Comparison of ENCODE assay signal across 7 mouse cellular contexts in genomic region chr2:69206523-69206922, GRCm38 (mm10). TPM values are rescaled to one million over a fixed set of nuclear protein-coding genes. Genes with fewer than 3 reads are reported as not detected.
A peak's percentile ranks its signal among the peaks of the same experiment; 100 is the strongest.
DNase-seq lines count a peak whose midpoint lies in the region; ATAC-seq and TF ChIP-seq lines count a peak whose summit lies in the region.

No protein-coding gene starts in this region.

- H3K27me3 ChIP-seq in testis, adult 2 months (ENCODE audit: control insufficient read depth, insufficient read depth, low read length) = no peaks in the 10 kb centered on the region
- H3K27me3 ChIP-seq in forebrain, embryonic 10.5 days (ENCODE audit: poor library complexity, severe bottlenecking) = no peaks in the 10 kb centered on the region
- no peaks in the 10 kb centered on the region for H3K27me3 ChIP-seq in limb, embryonic 11.5 days (ENCODE audit: control insufficient read depth, insufficient read depth, low read length)
- H3K27me3 ChIP-seq in stomach, embryonic 14.5 days (ENCODE audit: control insufficient read depth, insufficient read depth, low read length) = no peaks in the 10 kb centered on the region

- 31% methylated on average over 7 of the region's 7 CpGs for WGBS in forebrain, embryonic 10.5 days
- 22% methylated on average over 7 of the region's 7 CpGs for WGBS in limb, embryonic 11.5 days
- 21% methylated on average over 7 of the region's 7 CpGs for WGBS in stomach, embryonic 14.5 days

- no peak for TF ChIP-seq POLR2A in testis, adult 2 months (IDR thresholded peaks at IDR 0.05; ENCODE audit: control insufficient read depth, low read depth, low read length)

- peak overlapping the region; percentile 33 for H3K4me2 ChIP-seq in limb, embryonic 11.5 days (ENCODE audit: low read depth, severe bottlenecking)
- H3K4me2 ChIP-seq in stomach, embryonic 14.5 days (replicated peaks; ENCODE audit: low read depth, low read length) = peak overlapping the region; percentile 64

- 0 out of 2 replicates have a peak, but pooled peaks have one; percentile 27 for ATAC-seq in limb, embryonic 11.5 days (ENCODE audit: insufficient number of reproducible peaks, low FRiP score, low TSS enrichment, low read depth)
- ATAC-seq in stomach, embryonic 14.5 days (ENCODE audit: insufficient number of reproducible peaks, insufficient read depth, low FRiP score, low read depth) = no peak

- H3K9me3 ChIP-seq in forebrain, embryonic 10.5 days = no peaks in the 10 kb centered on the region
- H3K9me3 ChIP-seq in limb, embryonic 11.5 days (ENCODE audit: control insufficient read depth, low read length) = no peaks in the 10 kb centered on the region
- H3K9me3 ChIP-seq in stomach, embryonic 14.5 days (ENCODE audit: control insufficient read depth, low read depth, low read length) = no peaks in the 10 kb centered on the region

- peaks cover 2% of the 10 kb centered on the region for H3K4me1 ChIP-seq in testis, adult 2 months (ENCODE audit: control insufficient read depth, insufficient read depth, low read length)
- H3K4me1 ChIP-seq in forebrain, embryonic 10.5 days = peaks cover 18% of the 10 kb centered on the region
- no peaks in the 10 kb centered on the region; the same call in 1 of the 2 replicates for H3K4me1 ChIP-seq in limb, embryonic 11.5 days (ENCODE audit: control insufficient read depth, insufficient read depth, low read length)
- no peaks in the 10 kb centered on the region for H3K4me1 ChIP-seq in stomach, embryonic 14.5 days (ENCODE audit: control insufficient read depth, insufficient read depth, low read length)

- no peaks in the 10 kb centered on the region for H3K36me3 ChIP-seq in testis, adult 2 months (ENCODE audit: control insufficient read depth, insufficient read depth, low read length)
- peaks cover 22% of the 10 kb centered on the region for H3K36me3 ChIP-seq in forebrain, embryonic 10.5 days (replicated peaks)
- peaks cover 7% of the 10 kb centered on the region for H3K36me3 ChIP-seq in limb, embryonic 11.5 days (ENCODE audit: control insufficient read depth, insufficient read depth, low read length)
- peaks cover 4% of the 10 kb centered on the region; the same call in 1 of the 2 replicates for H3K36me3 ChIP-seq in stomach, embryonic 14.5 days (ENCODE audit: control insufficient read depth, insufficient read depth, low read length)

- TF ChIP-seq CTCF in testis, adult 2 months (IDR thresholded peaks at IDR 0.05; ENCODE audit: control insufficient read depth, insufficient read depth, insufficient replicate concordance, low read depth, low read length) = no peak

- H3K27ac ChIP-seq in testis, adult 2 months (ENCODE audit: control insufficient read depth, insufficient read depth, low read depth, low read length) = no peak overlapping the region
- H3K27ac ChIP-seq in forebrain, embryonic 10.5 days = no peak overlapping the region; the same call in 1 of the 2 replicates
- no peak overlapping the region for H3K27ac ChIP-seq in limb, embryonic 11.5 days (replicated peaks; ENCODE audit: low read depth, low read length)
- H3K27ac ChIP-seq in stomach, embryonic 14.5 days (ENCODE audit: low read length) = no peak overlapping the region

- no peak for DNase-seq in testis, postnatal 14 days (ENCODE audit: low spot score)
- DNase-seq in forebrain, embryonic 10.5 days (ENCODE audit: extremely low spot score, low spot score) = no peak
- no peak for DNase-seq in limb, embryonic 11.5 days (ENCODE audit: low spot score)
- DNase-seq in frontal cortex, postnatal 25 days (ENCODE audit: low spot score in 2 of 2) = no peak
- DNase-seq in cerebellum, adult 8-10 months = no peak

- peak overlapping the region; percentile 16; the same call in 1 of the 2 replicates for H3K4me3 ChIP-seq in testis, adult 2 months (ENCODE audit: control insufficient read depth, low read depth, low read length)
- H3K4me3 ChIP-seq in forebrain, embryonic 10.5 days = peak overlapping the region; percentile 88
- H3K4me3 ChIP-seq in limb, embryonic 11.5 days (ENCODE audit: low read depth, low read length) = peak overlapping the region; percentile 5; the same call in 1 of the 2 replicates
- H3K4me3 ChIP-seq in stomach, embryonic 14.5 days (ENCODE audit: low read depth, low read length) = peak overlapping the region; percentile 72; the same call in 1 of the 2 replicates

- H3K9ac ChIP-seq in limb, embryonic 11.5 days (ENCODE audit: low read length) = no peak overlapping the region
- H3K9ac ChIP-seq in stomach, embryonic 14.5 days (replicated peaks; ENCODE audit: low read depth, low read length) = 0 out of 2 replicates have a peak overlapping the region, but pooled peaks have one; percentile 10

RNA-seq across cellular contexts. Expression of gene Spc25, which starts 0.5 kb away (rescaled TPM):
- 4.1 and 6.8 TPM in 2 replicates for polyA plus RNA-seq in testis, adult 2 months (2012; rRNA removed)
- polyA plus RNA-seq in forebrain, embryonic 10.5 days (2016; fragmentation: Nextera tagmentation; extraction: Ambion mirVana) = 219 and 224 TPM in 2 replicates
- 208 and 231 TPM in 2 replicates for polyA plus RNA-seq in limb, embryonic 11.5 days (2014; fragmentation: Nextera tagmentation; extraction: Ambion mirVana)
- 153 and 162 TPM in 2 replicates for polyA plus RNA-seq in stomach, embryonic 14.5 days (2014; fragmentation: Nextera tagmentation; extraction: Ambion mirVana)

RNA-seq across cellular contexts. Expression of gene G6pc2, which starts 4.3 kb away (rescaled TPM):
- polyA plus RNA-seq in testis, adult 2 months (2012; rRNA removed) = 0.05 and 0.25 TPM in 2 replicates
- polyA plus RNA-seq in forebrain, embryonic 10.5 days (2016; fragmentation: Nextera tagmentation; extraction: Ambion mirVana) = not detected in 2 replicates
- 0.51 TPM in 1 of 2 replicates, not detected in the other for polyA plus RNA-seq in limb, embryonic 11.5 days (2014; fragmentation: Nextera tagmentation; extraction: Ambion mirVana)
- 0.28 TPM in 1 of 2 replicates, not detected in the other for polyA plus RNA-seq in stomach, embryonic 14.5 days (2014; fragmentation: Nextera tagmentation; extraction: Ambion mirVana)

Comparison
In these comparisons a context has a peak if more than half of its experiments do, and no peak if none do; other contexts are left out.
1. H3K4me3 ChIP-seq: peak in every context shown above with its lines; median percentile 88 in forebrain, embryonic 10.5 days; 72 in stomach, embryonic 14.5 days; 16 in testis, adult 2 months; 5 in limb, embryonic 11.5 days.
2. RNA of gene Spc25, which starts 0.5 kb away (polyA plus RNA-seq): 208 to 231 TPM in limb, embryonic 11.5 days, 219 to 224 TPM in forebrain, embryonic 10.5 days and 153 to 162 TPM in stomach, embryonic 14.5 days; 4.1 to 6.8 TPM in testis, adult 2 months; every median in the first group is over 10 times any median in the second.